Mouse (Mus musculus) adrenal gland, postnatal 10 days (tissue): ENCODE data around the gene Il22ra1. TPM values are rescaled to one million over a fixed set of nuclear protein-coding genes. Genes with fewer than 3 reads are reported as not detected.
A peak's percentile ranks its signal among the peaks of the same experiment; 100 is the strongest.

Experiments
- DNase-seq: peaks from one replicate; pipeline ENCODE4 v3.0.0; 2021; ENCODE audit warnings: mixed read lengths
- total RNA-seq, 2 experiments: library from RNA; stranded (reverse); gene quantifications; 2 replicates each; pipeline ENCODE4 v1.2.3; 2021

Gene Il22ra1
- total RNA-seq, 2 experiments from 2014 or later = 1.5 to 1.7 TPM

DNA sequence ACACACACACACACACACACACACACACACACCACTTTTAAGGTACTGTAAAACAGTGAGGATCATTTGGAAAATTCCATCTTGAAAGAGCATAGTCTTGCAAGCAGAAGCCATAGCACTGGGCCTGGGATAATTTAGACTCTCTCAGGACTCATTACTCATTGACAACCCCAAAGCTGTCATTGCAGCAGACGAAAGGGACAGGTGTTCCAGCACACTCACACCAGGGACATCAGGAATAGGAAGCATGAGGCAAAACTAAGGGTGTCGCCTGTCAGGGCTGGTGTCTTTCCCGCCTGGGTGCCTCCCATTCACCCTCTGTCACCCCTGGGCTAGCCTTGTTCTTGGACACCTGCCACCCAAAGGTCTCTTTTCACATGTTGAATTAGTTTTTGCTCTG, 8.9 kb downstream of the Il22ra1 start:
- DNase-seq = no peak

DNA sequence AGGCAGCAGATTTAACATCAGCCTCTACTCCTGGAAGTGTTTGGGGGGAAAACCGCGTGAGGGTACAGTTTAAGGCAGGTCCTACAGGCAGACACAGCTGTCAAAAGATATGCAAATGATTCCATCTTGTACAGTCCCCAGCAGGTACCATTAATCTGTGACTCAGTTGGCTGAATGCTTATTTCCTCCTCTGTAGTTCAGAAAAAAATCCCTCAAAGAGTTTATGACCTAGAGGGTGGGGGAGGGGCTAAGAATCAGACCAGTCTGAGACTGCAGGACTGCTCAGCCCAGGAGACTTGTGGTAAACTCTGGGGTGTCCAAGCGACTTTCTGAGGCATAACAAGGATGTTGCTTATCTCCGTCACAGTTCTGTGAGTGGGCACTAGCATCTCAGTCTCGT, 10.3 kb downstream of the Il22ra1 start:
- DNase-seq = no peak

DNA sequence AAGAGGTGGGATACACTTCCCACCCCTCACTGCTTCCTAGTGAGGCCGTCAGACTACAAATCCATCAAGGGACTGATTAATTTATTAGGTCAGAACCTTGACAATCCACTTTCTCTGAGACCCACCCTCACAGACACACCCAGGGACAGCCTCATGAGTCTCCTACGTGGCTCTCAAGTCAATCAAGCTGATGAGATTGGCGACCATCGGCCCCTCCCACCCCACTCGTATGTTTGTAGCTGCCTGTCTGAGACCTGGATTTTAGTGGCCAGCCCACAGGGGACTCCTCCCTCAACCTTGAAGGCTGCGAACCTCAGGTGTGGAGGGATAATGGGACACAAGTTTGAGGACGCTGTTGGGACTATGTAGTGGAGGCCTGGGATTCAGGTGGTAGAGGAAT, 11.2 kb downstream of the Il22ra1 start:
- no peak for DNase-seq

DNA sequence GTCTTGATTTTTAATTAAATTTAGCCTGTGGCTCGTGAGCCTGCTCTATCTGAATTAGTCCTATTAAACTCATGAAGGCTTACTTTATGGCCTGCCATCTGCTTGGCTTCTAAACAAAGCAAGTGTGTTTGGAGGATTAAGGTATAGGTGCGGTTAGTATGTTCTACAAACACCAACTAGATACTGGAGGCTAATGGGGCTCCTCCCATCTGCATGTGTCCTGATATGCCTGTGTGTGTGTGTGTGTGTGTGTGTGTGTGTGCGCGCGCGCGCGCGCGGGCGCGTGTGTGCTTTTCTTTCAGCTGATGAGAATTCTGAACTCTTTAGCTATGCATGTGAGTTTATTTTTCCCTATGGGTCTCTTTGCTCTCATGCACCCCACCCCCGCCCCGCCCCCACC, 11.7 kb downstream of the Il22ra1 start:
- DNase-seq = no peak

DNA sequence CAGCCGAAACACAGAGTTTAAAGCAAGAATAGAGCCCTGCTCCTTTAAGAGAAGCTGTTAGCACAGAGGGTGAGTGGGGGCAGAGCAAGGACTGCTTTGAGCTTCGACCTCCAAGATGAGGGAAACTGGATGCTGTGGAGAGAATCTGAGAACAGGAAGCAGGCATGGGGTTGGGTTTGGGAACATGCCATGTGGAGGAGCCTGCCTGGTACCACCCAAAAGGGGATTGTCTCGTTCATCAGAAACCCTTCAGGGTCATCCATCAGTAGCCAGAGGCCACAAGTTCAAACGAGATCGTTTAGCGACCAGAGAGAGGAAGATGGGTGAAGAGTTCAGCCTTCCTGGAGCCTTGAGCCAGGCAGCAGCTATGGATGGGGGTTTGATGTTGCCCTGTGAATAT, 15.5 kb downstream of the Il22ra1 start:
- DNase-seq = no peak

DNA sequence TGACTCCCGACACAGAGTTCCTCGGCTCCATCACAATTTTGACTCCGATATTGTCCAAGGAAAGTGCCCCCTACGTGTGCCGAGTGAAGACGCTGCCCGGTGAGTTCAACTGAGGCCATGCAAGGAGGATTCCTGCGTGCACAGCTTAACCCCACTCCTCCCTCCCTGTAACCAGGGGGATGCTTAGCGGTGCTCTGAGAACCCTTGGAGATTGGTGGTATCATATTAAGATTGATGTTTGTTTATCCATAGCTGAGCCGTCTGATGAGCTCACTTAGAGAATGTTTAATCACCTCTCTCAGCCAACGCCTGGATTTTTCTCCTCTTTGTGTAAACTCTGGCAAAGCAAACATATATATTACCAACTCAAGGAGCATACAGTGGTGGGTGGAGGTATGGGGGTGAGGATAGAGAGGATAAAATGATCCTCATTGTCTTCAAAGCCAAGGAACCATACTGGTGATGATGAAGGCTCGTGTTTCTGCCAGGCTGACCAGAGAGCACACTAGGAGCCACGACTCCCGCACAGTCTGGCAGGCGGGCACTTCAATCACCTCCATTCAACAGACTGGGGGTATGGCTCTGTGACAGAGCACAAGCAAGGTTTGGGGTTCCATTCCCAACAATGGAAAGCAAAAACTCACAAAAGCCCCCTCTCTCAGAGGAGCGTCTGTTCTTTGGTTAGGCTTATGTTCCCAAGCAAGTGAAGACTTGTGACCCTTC, 16.9 kb downstream of the Il22ra1 start:
- no peak for DNase-seq

DNA sequence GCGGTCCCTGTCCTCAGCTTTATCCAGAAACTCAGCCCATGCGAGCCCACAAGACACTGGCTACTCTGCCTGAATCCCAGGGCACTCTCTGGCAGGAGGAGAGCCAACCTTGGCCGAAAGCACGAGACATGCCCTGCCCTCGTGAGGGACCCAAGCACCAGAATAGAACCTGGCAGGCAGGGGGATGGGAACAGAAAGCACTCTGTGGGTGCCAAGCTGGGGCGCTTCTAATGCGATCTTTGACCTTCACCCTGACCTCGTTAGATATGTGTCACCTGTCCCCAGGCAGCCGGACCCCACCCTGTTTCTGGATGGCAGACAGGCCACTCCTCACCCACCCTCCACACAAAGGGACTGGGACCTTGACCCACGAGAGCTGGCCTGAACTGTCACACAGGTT, 17.6 kb downstream of the Il22ra1 start:
- DNase-seq = no peak

DNA sequence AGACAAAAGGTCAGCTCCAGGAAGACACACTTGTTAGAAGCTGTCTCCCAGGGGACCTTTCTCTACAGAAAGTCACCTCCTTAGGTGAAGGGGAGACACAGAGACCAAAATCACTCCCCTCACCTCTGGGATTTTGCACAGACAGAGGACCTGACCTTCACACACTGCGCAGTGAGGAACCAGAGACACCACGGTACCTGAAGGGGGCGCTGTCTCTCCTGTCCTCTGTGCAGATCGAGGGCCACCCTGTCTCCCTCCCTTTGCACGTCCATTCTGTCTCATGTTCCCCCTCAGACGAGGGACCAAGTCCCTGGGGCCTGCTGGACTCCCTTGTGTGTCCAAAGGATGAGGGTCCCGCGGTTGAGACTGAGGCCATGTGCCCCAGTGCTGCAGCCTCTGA, 22.9 kb downstream of the Il22ra1 start:
- no peak for DNase-seq

DNA sequence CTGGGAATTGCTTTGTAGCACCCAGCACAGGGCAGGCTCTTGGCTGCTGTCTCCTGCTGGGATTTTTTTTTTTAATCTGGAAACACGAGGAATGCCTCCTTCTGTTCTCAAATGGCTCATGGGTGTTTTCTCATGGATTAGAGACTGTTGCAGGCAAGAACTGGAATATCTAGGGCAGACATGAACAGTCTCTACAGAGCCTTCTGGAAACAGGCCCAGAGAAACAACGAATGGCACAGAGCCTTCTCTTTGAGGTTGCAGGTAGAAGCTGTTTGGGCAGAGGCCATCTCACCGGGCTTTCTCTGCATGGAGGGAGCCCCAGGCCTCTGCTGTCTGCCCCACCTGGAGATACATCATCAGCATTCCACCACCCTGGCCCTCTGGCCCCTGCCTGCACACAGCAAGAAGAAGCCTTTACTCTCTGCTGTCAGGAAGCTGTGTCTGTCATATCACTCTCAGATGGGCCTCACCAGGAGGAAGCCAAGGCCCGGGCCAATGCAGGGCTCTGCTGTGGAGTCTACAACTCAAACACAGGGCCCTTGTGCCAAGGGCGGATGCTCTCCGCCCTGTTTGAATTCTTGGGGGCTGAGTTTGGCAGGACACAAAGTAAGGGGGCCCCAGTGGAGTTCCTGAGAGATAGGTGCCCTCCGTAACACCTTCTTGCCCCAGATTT, 24.3 kb downstream of the Il22ra1 start:
- DNase-seq = no peak

DNA sequence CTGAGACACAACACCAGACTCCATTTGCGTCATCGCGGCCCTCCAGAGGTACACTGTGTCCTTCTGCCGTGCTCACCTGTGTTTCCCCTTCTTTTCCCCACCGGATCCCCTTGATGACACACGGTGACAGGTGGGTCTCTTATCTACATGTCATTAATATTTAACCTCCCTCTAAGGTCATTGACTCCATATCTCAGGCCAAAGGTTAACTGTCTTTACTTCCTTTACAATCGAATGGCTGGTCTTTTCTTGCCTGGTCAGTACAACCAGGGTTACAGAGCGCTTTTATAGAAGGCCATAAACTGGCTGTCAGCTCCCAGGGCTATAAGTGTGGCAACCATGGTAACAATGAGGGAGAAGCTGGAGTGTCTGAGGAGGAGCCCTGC, 24.8 kb downstream of the Il22ra1 start:
- no peak for DNase-seq

DNA sequence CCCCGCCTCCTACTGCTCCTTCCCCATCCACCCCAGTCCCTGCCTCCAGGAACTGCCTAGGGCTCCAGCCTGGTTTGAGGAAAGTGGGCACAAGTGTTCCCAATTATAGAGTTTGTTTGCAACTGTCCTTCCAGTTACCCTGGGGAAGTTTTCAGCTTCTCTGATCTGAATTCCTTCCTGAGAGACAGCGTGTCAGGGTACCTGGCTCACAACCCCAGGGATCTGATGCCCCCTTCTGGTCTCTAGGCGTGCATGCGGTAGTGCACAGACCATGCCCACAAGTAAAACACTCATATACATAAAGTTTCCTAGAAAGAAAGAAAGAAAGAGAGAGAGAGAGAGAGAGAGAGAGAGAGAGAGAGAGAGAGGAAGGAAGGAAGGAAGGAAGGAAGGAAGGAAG, 30.4 kb downstream of the Il22ra1 start:
- DNase-seq = no peak

DNA sequence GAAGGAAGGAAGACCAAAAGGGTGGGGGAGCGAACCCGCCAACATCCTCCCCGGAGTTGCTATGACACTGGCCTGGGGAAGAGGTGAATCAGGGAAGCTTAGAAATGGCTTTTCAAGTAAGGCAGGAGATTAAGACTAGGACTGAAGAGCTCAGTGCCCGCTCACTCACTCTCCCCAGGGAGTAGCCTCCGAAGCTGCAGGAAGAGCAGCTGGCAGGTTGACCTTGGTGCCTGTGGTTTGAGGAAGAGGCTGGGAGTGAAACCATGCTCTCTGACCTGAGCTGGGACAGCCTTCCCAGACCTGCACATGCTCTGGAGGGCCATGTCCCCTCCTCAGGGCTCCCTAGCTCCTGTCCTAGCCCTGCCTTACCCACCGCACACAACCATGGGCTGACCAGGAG, 30.9 kb downstream of the Il22ra1 start:
- no peak for DNase-seq

DNA sequence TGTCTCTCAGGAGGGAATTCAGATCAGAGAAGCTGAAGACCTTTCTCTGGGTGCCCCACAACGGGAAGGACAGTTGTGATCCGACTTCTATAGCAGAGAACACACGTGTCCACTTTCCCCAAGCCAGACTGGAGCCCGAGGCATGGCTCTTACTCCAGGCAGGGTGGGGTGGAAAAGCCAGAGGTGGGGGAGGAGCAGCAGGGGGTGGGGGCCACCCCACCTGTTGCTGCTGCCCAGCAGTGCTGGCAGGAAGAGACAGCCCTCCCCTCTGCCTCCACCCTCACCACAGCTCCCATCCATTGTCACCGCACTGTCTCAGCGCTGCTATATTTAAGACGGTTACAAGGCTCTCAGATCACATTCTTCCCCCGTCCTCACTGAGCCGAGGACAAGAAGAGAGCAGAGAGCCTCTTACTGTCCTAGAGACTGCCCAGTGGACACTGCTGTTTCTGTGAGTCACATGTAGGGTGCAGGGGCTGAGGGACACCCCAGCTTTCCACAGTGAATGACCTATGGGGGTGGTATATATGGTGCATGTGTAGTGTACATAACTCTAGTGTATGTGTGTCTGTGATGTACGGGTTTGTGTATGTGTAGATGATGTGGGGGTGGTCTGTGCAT, 31.5 kb downstream of the Il22ra1 start, which contains the start of gene Myom3:
Gene Myom3, plus strand, starts transcription at position 360 of the 621 bp plus-strand sequence.
- no peak for DNase-seq

DNA sequence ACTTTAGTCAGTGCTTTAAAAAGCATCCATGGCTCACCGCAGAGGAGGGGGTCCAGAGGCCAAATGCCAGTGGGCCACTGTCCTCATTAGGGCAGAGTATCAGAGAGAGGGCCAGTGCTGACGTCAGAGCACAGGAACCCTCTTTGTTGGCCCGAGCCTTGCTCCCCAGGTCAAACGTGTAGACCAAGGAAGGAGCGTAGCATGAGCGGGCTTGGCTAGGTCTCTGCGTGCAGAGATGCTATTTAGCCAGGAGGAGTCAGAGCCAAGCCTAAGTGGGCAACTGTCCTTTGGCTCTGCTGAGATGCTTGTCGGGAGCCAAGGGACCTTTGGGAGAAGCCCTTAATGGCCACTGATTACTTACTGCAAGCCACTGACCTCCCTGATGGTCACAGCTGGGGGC, 33.1 kb downstream of the Il22ra1 start:
- no peak for DNase-seq

DNA sequence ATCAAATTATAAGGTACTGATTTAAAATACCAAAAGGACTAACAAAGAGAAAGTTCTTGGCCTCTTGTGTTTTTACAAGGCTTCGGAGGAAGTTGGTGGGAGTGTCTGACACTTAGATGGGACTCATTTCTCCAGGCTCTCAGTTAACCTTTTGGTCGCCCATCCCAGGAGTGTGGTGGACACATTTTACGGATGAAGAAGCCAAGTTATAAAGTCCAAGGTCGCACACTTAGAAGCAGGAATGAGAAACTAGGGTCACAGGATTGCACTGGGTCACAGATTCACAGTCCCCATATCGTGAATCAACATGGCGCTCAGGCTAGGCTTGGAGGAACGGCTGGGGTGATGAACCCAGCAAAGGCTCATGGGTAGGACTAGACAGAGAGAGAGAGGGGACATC, 33.6 kb downstream of the Il22ra1 start:
- no peak for DNase-seq

DNA sequence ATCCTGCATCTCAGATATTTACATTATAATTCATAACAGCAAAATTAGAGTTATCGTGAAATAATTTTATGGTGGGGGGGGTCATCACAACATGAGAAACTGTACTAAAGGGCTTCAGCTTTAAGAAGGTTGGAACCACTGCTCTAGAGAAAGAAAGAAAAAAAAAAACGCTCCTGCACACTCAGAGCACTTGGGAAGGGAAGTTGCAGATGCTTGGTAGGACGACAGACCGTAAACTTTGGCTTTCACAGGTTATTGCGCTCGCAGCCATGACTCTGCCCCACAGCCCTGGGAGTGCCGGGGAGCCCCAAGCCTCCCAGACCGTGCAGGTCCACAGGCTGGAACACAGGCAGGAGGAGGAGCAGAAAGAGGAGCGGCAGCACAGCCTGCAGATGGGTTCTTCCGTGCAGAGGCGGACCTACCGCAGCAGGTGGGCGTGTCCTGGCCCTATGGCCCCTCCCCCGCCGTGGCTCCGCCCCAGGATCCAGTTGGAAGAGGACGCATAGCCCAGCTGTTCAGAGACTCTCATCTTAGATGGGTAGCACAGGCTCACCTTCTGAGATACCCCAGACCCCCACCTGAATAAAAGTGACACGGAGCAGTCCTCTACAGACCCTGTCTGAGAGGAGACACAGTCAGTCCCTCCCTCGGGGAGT, 34.4 kb downstream of the Il22ra1 start:
- DNase-seq = peak; percentile 91

DNA sequence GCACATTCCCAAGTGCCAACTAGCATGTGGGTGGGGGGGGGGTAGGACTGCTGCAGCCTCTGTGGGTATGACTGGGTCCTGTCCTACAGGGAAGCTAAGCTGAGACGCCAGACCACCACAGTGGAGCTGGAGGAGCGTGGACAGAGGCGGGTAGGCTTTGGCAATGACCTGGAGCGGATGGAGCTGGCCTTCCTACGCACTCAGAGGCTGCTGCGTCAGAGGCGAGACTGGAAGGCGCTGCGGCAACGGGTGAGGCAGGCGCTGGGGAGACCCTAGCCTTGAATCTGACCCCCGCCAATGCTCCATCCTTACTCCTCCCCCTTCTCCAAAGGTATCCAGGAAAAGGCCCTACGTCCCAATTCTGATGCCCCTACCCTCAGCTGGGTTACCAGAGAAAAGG, 36.7 kb downstream of the Il22ra1 start:
- no peak for DNase-seq

DNA sequence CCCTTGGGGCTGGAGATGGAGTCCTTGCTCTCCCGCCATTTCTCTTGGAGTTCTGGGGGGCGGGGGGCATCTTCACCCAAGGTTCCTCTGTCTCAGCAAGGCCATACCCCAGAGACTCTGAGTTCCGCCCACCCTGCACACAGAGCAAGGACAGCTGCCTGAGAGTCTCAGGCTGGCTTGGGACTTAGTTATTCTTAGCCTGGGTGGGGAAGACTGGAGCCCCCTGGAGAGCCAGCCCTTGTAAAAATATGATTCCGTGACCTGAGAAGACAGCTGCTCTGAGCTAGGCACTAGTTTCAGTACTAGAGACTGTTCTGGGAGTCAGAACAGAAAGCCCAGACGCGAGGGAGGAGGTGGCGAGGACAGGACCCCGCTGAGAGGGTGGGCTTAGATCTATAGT, 37.7 kb downstream of the Il22ra1 start:
- no peak for DNase-seq

DNA sequence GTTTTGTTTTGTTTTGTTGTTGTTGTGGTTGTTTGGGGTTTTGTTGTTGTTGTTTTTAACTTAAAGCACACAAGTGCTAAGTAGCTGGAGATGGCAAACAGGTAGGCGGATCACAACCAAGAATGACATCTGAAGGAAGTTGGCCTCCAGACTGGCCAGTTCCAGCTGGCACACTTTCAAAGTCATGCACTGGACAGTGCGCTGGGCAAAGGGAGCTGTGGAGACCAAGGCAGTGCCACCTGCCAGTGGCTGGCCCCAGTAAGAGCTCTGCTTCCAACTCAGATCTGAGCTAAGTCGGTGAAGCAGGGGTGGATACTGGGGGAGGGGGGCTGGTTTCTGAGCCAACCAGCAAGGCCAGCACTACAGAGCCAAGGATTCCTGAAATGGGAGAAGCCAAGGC, 39.0 kb downstream of the Il22ra1 start:
- peak; percentile 71 for DNase-seq

DNA sequence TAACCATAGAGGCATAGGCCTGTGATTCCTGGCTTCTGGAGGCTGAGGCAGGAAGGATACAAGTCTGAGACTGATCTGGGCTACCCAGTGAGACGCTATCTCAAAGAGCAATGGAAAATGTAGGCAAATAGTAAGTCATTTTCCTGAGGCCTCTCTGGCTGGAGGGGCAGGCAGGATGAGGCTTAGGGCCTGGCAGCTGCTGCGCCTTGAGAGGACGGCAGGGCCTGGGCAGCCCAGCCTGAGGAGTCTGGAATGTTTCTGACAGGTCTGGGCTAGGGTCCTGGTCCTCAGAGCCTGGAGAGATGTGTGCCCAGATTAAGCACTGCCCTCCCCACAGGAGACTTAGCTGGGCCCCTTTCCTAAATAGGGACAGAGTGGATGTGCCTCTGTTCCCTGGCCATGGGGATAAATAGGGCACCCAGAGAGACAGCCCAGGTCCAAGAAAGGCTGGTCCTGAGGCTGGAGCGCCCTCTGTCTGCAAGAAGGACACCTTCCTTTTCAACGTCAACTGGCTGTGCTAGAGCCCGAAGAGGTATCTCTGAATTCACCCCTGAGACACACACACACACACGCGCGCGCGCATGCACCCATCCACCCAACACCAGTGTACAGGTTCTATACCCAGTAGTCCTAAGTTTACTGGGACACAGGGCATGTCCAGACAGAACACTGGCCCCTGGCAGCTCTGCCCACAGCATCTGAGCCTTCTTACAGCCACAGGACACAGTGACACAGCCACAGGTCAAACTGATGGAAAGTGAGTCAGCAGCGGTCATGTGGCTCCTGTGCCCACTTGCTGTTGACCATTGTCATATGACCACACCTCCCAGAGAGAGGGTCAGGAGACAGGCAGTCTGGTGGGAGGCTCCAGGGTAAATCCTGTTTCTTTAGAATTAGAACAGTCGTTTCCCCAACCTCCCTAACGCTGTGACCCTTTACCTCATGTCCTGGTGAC, 40.9 kb downstream of the Il22ra1 start:
- DNase-seq = peak; percentile 68

DNA sequence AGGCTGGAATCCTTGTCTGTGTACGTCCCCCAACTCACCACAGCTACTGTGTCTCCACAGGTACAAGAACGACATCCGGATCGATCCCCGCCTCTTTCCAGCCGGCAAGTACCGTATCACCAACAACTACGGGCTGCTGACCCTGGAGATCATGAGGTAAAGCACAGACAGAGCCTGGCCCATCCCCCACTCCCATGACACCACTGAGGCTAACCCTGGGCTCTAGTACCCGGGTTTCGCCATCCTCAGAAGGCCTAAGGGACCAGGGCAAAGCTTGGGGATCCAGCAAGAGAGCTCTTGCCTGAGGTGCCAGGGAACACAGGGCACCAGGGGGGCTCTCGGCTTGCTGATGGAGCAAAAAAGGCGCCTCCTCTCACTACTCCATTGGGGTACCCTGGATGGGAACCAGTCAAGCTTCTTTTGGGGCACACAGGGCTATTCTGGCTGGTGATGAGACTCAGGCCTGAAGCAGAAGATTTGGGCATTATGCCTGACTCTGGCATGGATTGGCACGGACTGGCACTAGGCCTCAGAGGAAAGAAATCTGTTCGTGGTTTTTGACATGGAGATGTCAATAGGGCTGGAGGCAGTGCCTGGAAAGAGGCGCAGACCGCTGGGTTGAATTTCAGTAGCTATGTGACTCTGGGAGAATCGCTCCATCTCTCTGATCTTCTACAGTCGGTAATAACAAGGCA, 42.8 kb downstream of the Il22ra1 start:
- DNase-seq = peak; percentile 54
